Mouse (Mus musculus) NIH3T3 (cell line): ENCODE data around the gene 4933403O08Rik.
A peak's percentile ranks its signal among the peaks of the same experiment; 100 is the strongest.

Source experiments
- DNase-seq: peaks from one replicate; pipeline ENCODE4 v3.0.0-alpha.2; 2012; ENCODE audit warnings: low read depth

4933403O08Rik gene

GRCm38 (mm10) chrX:112238749-112239148 is at the start of gene 4933403O08Rik:
TSS of gene 4933403O08Rik (plus strand) at chrX:112239049.
- no peak for DNase-seq

DNA sequence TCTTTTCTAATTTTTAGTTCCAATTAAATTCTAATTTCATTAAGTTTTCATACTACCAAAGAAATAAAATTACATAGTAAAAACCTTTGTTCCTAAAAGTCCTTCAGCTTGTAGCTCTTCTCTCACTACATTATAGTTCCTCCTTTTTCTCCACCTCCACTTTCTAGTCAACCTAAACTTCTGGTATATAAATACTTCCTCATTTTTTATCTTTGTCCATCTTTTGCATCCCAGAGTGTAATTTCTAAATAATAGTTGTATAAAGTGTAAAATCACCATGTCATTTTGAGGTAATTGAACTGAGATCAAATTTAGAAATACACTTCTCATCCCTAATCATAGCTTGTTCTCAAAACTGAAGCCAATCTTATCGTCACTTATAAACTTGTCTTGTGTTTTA is 4.1 kb downstream of the 4933403O08Rik start:
- no peak for DNase-seq

- DNase-seq = peak; percentile 1
Measured at GRCm38 (mm10) chrX:112255513-112255912, 16.7 kb downstream of the 4933403O08Rik start.

DNA sequence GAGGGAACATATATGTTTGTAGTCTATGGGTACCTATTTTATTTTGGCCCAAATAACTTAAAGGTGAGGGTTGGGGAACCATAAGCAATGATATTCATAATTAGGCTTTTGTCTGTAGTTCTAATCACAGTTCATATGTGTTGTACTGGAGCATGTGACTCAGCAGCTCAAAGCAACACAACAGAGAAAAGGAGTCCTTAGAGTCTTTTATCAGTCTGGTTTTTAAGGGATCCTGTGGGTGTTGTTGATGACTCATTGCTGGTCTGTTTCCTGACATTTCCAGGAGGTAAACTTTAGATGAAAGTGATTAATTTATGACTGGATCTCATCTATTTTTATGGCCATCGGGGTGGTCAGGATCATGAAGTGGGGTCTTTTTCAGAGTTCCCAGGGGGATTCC is 34.7 kb downstream of the 4933403O08Rik start:
- no peak for DNase-seq
